Mouse (Mus musculus) brain, embryonic 14.5 days (tissue): ENCODE results near the gene Psmd9.

ENCODE experiments used
- CTCF ChIP-seq: fragments of 200-500 bp; IDR thresholded peaks from 2 replicates; pipeline ENCODE4 v1.5.1; 2012; ENCODE audit warnings: inconsistent platforms, mild to moderate bottlenecking, moderate library complexity, borderline replicate concordance; ENCODE audit not compliant: insufficient read depth, insufficient read length; ENCODE audit errors: extremely low read depth
- POLR2A ChIP-seq: fragments of 200-500 bp; IDR thresholded peaks from 2 replicates; pipeline ENCODE4 v1.6.1; 2012; ENCODE audit warnings: mild to moderate bottlenecking, inconsistent platforms, borderline replicate concordance; ENCODE audit not compliant: poor library complexity, insufficient read depth, insufficient read length, severe bottlenecking; ENCODE audit errors: extremely low read depth

- TF ChIP-seq POLR2A (no peak), CTCF (no peak)
These were observed 6.3 kb upstream of the Psmd9 start for GRCm38 (mm10) chr5:123162942-123163341.
